Comparison of ENCODE assay signal across 9 mouse cellular contexts in genomic region chr8:123653994-123654569, GRCm38 (mm10). TPM values are rescaled to one million over a fixed set of nuclear protein-coding genes. Genes with fewer than 3 reads are reported as not detected.
DNase-seq lines count a peak whose midpoint lies in the region; ATAC-seq and TF ChIP-seq lines count a peak whose summit lies in the region.
"Had no signal": no experiment of that assay in that cellular context is flagged by ENCODE, and none has a peak within 500 bp of the region (broad histone marks: within the 10 kb centered on the region; RNA-seq: fewer than 3 reads in every experiment).

No protein-coding gene starts in this region.

- DNase-seq in layer of hippocampus, adult 18-20 months (ENCODE audit: low spot score in 2 of 2), result peak; percentile 25 to 57
- no peak for DNase-seq in layer of hippocampus, adult 9-10 months (ENCODE audit: low spot score)
- peak; percentile 71 to 80 for DNase-seq in cerebellum, postnatal 14 days
- peak; percentile 12 to 33 for DNase-seq in gastrocnemius, adult 8-10 months (ENCODE audit: low spot score in 2 of 2)
- DNase-seq in hindbrain, postnatal 0 days (ENCODE audit: low spot score), result peak; percentile 70
- DNase-seq in limb, embryonic 14.5 days (ENCODE audit: low spot score), result peak; percentile 34
- peak; percentile 62 for DNase-seq in urinary bladder, adult 2 months (ENCODE audit: low spot score)

- H3K27me3 ChIP-seq in hindbrain, postnatal 0 days (ENCODE audit: insufficient read depth, low read length), result no peaks in the 10 kb centered on the region
- no peaks in the 10 kb centered on the region for H3K27me3 ChIP-seq in limb, embryonic 14.5 days (ENCODE audit: control insufficient read depth, insufficient read depth, low read length)
- H3K27me3 ChIP-seq in midbrain, embryonic 15.5 days (replicated peaks), result no peaks in the 10 kb centered on the region

- under 1% methylated on average over 63 of the region's 77 CpGs for WGBS in hindbrain, postnatal 0 days
- WGBS in limb, embryonic 14.5 days, result 1% methylated on average over 48 of the region's 77 CpGs
- whole genome bisulfite sequencing in midbrain, embryonic 15.5 days, result under 1% methylated on average over 67 of the region's 77 CpGs

- H3K4me2 ChIP-seq in hindbrain, postnatal 0 days (ENCODE audit: low read depth, low read length), result peak overlapping the region; percentile 65
- peak overlapping the region; percentile 68 for H3K4me2 ChIP-seq in limb, embryonic 14.5 days (replicated peaks; ENCODE audit: low read depth, low read length, severe bottlenecking)
- peak overlapping the region; percentile 54 for H3K4me2 ChIP-seq in midbrain, embryonic 15.5 days

- peaks cover 7% of the 10 kb centered on the region; the same call in 1 of the 2 replicates for H3K36me3 ChIP-seq in hindbrain, postnatal 0 days (ENCODE audit: insufficient read depth, low read length)
- H3K36me3 ChIP-seq in limb, embryonic 14.5 days (ENCODE audit: control insufficient read depth, insufficient read depth, low read length), result peaks cover 20% of the 10 kb centered on the region
- H3K36me3 ChIP-seq in midbrain, embryonic 15.5 days (replicated peaks), result peaks cover 12% of the 10 kb centered on the region; the same call in 1 of the 2 replicates

- H3K4me3 ChIP-seq in hindbrain, postnatal 0 days (ENCODE audit: low read length), result peak overlapping the region; percentile 78
- peak overlapping the region; percentile 74 for H3K4me3 ChIP-seq in limb, embryonic 14.5 days (replicated peaks; ENCODE audit: low read length)
- H3K4me3 ChIP-seq in midbrain, embryonic 15.5 days, result peak overlapping the region; percentile 92

- no peaks in the 10 kb centered on the region for H3K9me3 ChIP-seq in hindbrain, postnatal 0 days (ENCODE audit: low read length)
- no peaks in the 10 kb centered on the region for H3K9me3 ChIP-seq in limb, embryonic 14.5 days (ENCODE audit: control insufficient read depth, low read length)
- H3K9me3 ChIP-seq in midbrain, embryonic 15.5 days, result no peaks in the 10 kb centered on the region

- peak overlapping the region; percentile 92 for H3K27ac ChIP-seq in hindbrain, postnatal 0 days
- H3K27ac ChIP-seq in limb, embryonic 14.5 days (replicated peaks; ENCODE audit: low read depth, low read length), result peak overlapping the region; percentile 89
- H3K27ac ChIP-seq in midbrain, embryonic 15.5 days, result peak overlapping the region; percentile 94

- TF ChIP-seq POLR2A in limb, embryonic 14.5 days (IDR thresholded peaks at IDR 0.05; ENCODE audit: borderline replicate concordance, extremely low read depth, insufficient read depth, insufficient read length), result 0 out of 2 replicates have a peak, but pooled peaks have one; percentile 38

- peak; percentile 79 for ATAC-seq in hindbrain, postnatal 0 days
- ATAC-seq in limb, embryonic 14.5 days (ENCODE audit: low FRiP score, low read depth), result peak; percentile 58
- peak; percentile 86 for ATAC-seq in midbrain, embryonic 15.5 days (replicated peaks)

- TF ChIP-seq CTCF in hindbrain, postnatal 0 days (IDR thresholded peaks at IDR 0.05; ENCODE audit: low read depth), result no peak

- peak overlapping the region; percentile 84 for H3K9ac ChIP-seq in hindbrain, postnatal 0 days (replicated peaks; ENCODE audit: low read length)
- H3K9ac ChIP-seq in limb, embryonic 14.5 days (ENCODE audit: low read depth, low read length, severe bottlenecking), result peak overlapping the region; percentile 87
- peak overlapping the region; percentile 86 for H3K9ac ChIP-seq in midbrain, embryonic 15.5 days

- peaks cover 7% of the 10 kb centered on the region; the same call in 1 of the 2 replicates for H3K4me1 ChIP-seq in hindbrain, postnatal 0 days (ENCODE audit: insufficient read depth, low read length)
- H3K4me1 ChIP-seq in limb, embryonic 14.5 days (ENCODE audit: control insufficient read depth, insufficient read depth, low read length), result peaks cover 11% of the 10 kb centered on the region
- H3K4me1 ChIP-seq in midbrain, embryonic 15.5 days, result peaks cover 20% of the 10 kb centered on the region

RNA-seq across cellular contexts. Expression of gene Rhou, which starts 0.4 kb away (rescaled TPM):
- total RNA-seq in layer of hippocampus, adult 18-20 months (2021), result 10 to 100 TPM; 44.0 to 53.9 TPM
- total RNA-seq in gastrocnemius, adult 8-10 months (2022), result 10 to 100 TPM; 17.9 to 29.8 (median 26.8) TPM
- total RNA-seq in hindbrain, postnatal 0 days (2014; rRNA removed), result 22.1 and 25.2 TPM in 2 replicates
- 7.8 and 7.9 TPM in 2 replicates for polyA plus RNA-seq in hindbrain, postnatal 0 days (2015; fragmentation: Nextera tagmentation; extraction: Ambion mirVana)
- polyA plus RNA-seq in limb, embryonic 14.5 days (2012; rRNA removed), result 20.3 and 21.2 TPM in 2 replicates
- polyA plus RNA-seq in limb, embryonic 14.5 days (2014; fragmentation: Nextera tagmentation; extraction: Ambion mirVana), result 11.0 and 12.9 TPM in 2 replicates
- polyA plus RNA-seq in midbrain, embryonic 15.5 days (2015; fragmentation: Nextera tagmentation; extraction: Ambion mirVana), result 11.3 and 11.8 TPM in 2 replicates
- 20.1 and 21.4 TPM in 2 replicates for polyA plus RNA-seq in urinary bladder, adult 2 months (2012; rRNA removed)
- total RNA-seq: MEL had no signal
